Mouse (Mus musculus): ENCODE measurements around the gene Prss32. TPM values are rescaled to one million over a fixed set of nuclear protein-coding genes. Genes with fewer than 3 reads are reported as not detected.
A peak's percentile ranks its signal among the peaks of the same experiment; 100 is the strongest.

Prss32 gene
- polyA plus RNA-seq, 1 experiment: not detected

DNA sequence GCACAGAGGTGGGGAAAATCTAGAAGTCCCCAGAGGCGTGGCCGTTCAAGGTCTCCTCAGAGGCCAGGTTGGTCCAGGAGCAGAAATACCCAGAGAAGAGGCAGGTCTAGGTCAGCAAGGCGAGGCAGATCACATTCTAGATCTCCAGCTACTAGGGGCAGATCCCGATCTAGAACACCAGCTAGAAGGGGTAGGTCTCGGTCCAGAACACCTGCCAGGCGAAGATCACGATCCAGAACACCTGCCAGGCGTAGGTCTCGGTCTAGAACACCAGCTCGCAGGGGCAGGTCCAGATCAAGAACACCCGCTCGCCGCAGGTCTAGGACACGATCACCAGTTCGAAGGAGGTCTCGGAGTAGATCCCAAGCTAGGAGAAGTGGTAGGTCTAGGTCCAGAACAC is 28.0 kb upstream of the Prss32 start:
- no peak overlapping the region for H3K27ac ChIP-seq (ENCODE audit: insufficient read depth, low read length)
- no peak overlapping the region for H3K4me3 ChIP-seq (ENCODE audit: insufficient read depth, low read length)
- H3K4me1 ChIP-seq (ENCODE audit: control insufficient read depth, insufficient read depth, low read length): no peaks in the 10 kb centered on the region
- no peak for TF ChIP-seq POLR2A (IDR thresholded peaks at IDR 0.05; ENCODE audit: extremely low read depth, insufficient read depth, low read length)
- no peak for TF ChIP-seq CTCF (IDR thresholded peaks at IDR 0.05; ENCODE audit: extremely low read depth, insufficient read depth, low read length)

DNA sequence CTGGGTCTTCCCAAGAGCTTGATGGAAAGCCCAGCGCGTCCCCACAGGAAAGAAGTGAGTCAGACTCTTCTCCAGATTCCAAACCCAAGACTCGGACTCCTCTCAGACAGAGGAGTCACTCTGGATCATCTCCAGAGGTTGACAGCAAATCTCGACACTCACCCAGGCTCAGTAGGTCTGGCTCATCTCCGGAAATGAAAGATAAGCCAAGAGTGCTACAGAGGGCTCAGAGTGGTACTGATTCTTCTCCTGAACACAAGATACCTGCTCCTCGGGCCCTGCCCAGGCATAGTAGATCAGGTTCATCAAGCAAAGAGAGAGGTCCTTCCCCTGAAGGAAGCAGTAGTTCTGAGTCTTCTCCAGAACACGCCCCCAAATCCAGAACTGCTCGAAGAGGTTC is 25.1 kb upstream of the Prss32 start:
- Histone ChIP-seq H3K4me3 (ENCODE audit: insufficient read depth, low read length) (no peak overlapping the region), H3K27ac (ENCODE audit: insufficient read depth, low read length) (no peak overlapping the region), H3K4me1 (ENCODE audit: control insufficient read depth, insufficient read depth, low read length) (no peaks in the 10 kb centered on the region)
- no peak for TF ChIP-seq POLR2A (IDR thresholded peaks at IDR 0.05; ENCODE audit: extremely low read depth, insufficient read depth, low read length)
- no peak for TF ChIP-seq CTCF (IDR thresholded peaks at IDR 0.05; ENCODE audit: extremely low read depth, insufficient read depth, low read length)

DNA sequence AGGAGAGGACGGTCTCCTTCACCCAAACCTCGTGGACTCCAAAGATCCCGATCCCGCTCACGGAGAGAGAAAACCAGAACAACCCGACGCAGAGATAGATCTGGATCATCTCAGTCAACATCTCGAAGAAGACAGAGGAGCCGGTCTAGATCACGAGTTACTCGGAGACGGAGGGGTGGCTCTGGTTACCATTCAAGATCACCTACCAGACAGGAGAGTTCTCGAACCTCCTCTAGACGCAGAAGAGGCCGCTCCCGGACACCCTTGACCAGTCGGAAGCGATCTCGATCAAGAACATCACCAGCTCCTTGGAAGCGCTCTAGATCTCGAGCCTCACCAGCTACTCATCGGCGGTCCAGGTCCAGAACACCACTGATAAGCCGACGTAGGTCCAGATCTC is 24.4 kb upstream of the Prss32 start:
- TF ChIP-seq CTCF (IDR thresholded peaks at IDR 0.05; ENCODE audit: extremely low read depth, insufficient read depth, low read length): no peak
- no peak for TF ChIP-seq POLR2A (IDR thresholded peaks at IDR 0.05; ENCODE audit: extremely low read depth, insufficient read depth, low read length)
- Histone ChIP-seq H3K27ac (ENCODE audit: insufficient read depth, low read length) (no peak overlapping the region), H3K4me1 (ENCODE audit: control insufficient read depth, insufficient read depth, low read length) (no peaks in the 10 kb centered on the region), H3K4me3 (ENCODE audit: insufficient read depth, low read length) (no peak overlapping the region)

DNA sequence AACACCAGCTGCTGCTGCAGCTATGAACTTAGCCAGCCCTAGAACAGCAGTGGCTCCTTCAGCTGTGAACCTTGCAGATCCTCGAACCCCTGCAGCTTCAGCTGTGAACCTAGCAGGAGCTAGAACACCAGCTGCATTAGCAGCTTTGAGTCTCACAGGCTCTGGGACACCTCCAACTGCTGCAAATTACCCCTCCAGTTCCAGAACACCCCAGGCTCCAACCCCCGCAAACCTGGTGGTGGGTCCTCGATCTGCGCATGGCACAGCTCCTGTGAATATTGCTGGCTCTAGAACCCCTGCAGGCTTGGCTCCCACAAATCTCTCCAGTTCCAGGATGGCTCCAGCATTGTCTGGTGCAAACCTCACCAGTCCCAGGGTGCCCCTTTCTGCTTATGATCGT is 22.9 kb upstream of the Prss32 start:
- H3K4me3 ChIP-seq (ENCODE audit: insufficient read depth, low read length): no peak overlapping the region
- TF ChIP-seq POLR2A (IDR thresholded peaks at IDR 0.05; ENCODE audit: extremely low read depth, insufficient read depth, low read length) (no peak), CTCF (IDR thresholded peaks at IDR 0.05; ENCODE audit: extremely low read depth, insufficient read depth, low read length) (no peak)
- H3K27ac ChIP-seq (ENCODE audit: insufficient read depth, low read length): no peak overlapping the region
- no peaks in the 10 kb centered on the region for H3K4me1 ChIP-seq (ENCODE audit: control insufficient read depth, insufficient read depth, low read length)

DNA sequence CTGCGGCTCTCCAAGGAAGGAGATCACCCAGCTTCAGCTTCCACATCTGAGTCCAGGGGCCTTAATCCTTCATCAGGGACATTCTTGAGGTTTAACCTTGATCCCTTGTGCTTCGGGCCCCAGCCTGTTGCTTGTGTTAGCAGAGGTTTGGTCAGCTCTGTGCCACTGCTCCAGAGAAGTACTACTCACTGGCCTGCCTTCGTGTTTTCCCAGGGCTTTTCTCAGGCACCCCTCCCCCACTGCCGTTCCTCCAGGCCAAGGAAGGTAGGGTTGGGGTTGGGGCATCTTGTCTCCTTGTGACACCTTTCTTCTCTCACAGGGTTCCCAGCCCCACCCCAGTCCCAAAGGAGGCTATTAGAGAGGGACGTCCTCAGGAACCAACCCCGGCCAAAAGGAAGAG is 21.6 kb upstream of the Prss32 start:
- TF ChIP-seq CTCF (IDR thresholded peaks at IDR 0.05; ENCODE audit: extremely low read depth, insufficient read depth, low read length) (no peak), POLR2A (IDR thresholded peaks at IDR 0.05; ENCODE audit: extremely low read depth, insufficient read depth, low read length) (no peak)
- H3K27ac ChIP-seq (ENCODE audit: insufficient read depth, low read length): no peak overlapping the region
- H3K4me1 ChIP-seq (ENCODE audit: control insufficient read depth, insufficient read depth, low read length): no peaks in the 10 kb centered on the region

DNA sequence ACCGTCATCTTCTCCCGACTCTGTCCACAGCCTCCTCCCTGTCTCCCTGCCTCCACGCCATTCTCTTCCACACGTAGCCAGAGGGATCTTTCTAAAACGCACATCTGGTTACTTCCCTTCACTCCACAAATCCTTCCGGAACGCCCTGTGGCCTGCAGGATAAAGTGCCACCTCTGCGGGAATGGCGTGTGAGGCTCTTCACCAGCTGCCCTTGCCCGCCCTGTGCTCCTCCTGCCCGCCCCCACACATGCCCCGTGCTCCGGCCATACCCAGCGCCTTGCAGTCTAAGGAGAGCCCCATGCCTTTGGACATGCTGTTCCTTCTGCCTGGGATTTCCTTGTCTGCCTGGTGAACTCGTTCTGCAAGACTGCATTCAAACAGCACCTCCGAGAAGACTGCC is 20.6 kb upstream of the Prss32 start:
- no peaks in the 10 kb centered on the region; the same call in 1 of the 2 replicates for H3K4me1 ChIP-seq (ENCODE audit: control insufficient read depth, insufficient read depth, low read length)
- H3K4me3 ChIP-seq (ENCODE audit: insufficient read depth, low read length): no peak overlapping the region
- no peak overlapping the region for H3K27ac ChIP-seq (ENCODE audit: insufficient read depth, low read length)
- TF ChIP-seq CTCF (IDR thresholded peaks at IDR 0.05; ENCODE audit: extremely low read depth, insufficient read depth, low read length): no peak

More for the DNA sequence above, 21.6 kb upstream of the Prss32 start:
- no peak overlapping the region for H3K4me3 ChIP-seq (ENCODE audit: insufficient read depth, low read length)

DNA sequence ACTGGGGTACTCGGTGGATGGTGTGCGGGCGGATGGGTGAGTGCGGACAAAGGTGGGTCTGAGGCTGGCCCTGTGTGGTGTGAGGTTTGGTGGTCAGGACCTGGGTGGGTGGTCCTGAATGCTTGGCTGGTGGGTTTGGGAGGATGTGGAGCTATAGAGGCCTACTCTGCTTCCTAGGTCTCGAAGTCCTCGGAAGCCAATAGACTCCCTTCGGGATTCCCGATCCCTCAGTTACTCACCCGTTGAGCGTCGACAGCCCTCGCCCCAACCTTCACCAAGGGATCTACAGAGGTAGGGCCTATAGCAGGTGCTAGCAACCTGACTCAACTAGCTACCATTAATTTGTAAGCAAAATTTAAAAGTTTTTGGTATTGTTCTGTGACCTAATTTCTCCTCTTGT is 20.0 kb upstream of the Prss32 start:
- Histone ChIP-seq H3K27ac (ENCODE audit: insufficient read depth, low read length) (no peak overlapping the region), H3K4me1 (ENCODE audit: control insufficient read depth, insufficient read depth, low read length) (no peaks in the 10 kb centered on the region; the same call in 1 of the 2 replicates), H3K4me3 (ENCODE audit: insufficient read depth, low read length) (no peak overlapping the region)
- TF ChIP-seq CTCF (IDR thresholded peaks at IDR 0.05; ENCODE audit: extremely low read depth, insufficient read depth, low read length) (no peak), POLR2A (IDR thresholded peaks at IDR 0.05; ENCODE audit: extremely low read depth, insufficient read depth, low read length) (peak; percentile 21; the same call in 1 of the 2 replicates)

DNA sequence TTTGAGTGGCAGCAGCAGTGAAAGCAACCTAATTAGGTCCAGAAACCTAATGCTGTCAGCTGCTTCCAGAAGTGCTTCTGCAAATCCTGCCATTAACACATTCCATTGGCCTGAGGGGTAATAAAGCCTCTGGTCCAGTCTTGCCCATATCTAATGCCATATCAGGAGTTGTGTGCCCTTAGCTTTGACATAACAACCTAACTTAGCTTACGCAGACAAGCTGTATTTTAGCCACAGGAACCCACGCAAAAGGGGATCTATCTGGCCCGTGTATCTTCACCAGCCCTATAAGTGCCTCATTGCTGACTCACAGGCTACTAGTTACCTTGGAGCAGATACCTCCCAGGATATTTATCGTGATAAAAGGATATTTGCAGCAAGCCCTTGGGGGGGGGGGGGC is 18.1 kb upstream of the Prss32 start:
- Histone ChIP-seq H3K4me1 (ENCODE audit: control insufficient read depth, insufficient read depth, low read length) (no peaks in the 10 kb centered on the region; the same call in 1 of the 2 replicates), H3K4me3 (ENCODE audit: insufficient read depth, low read length) (no peak overlapping the region), H3K27ac (ENCODE audit: insufficient read depth, low read length) (no peak overlapping the region)
- TF ChIP-seq POLR2A (IDR thresholded peaks at IDR 0.05; ENCODE audit: extremely low read depth, insufficient read depth, low read length): no peak
- TF ChIP-seq CTCF (IDR thresholded peaks at IDR 0.05; ENCODE audit: extremely low read depth, insufficient read depth, low read length): no peak

DNA sequence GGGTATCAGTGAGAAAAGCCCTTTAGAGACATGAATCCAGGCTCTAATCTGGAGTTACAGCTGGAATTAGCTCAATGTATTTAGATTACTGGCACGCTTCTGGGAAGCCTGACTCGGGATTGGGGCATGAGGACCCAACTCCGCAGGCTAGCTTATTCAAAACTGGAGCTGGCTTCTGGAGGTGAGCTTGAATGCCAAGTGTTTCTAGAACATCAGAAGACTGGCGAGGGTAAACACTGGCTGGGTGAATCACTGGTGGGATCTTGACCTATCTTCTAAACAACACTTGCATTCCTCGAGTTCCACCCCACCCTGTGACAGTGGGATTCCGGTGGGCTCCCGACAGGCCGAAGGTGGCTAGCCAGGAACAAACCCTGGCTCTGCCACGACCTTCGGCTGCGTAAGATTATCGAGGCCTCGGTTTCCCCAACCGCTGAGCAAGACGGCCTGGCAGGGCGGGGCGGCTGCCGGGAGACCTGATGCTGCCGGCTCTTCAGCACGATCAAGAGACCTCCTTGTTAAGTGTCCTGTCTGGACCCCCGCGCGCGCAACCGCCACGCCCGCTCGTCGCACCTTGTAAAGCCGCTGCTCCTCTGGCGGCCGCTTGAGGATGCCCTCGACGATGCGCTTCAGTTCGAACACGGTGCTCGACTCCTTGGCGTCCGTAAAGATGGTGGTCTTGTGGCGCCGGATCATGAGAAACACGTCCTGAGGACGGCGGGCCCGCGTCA is 15.2 kb upstream of the Prss32 start:
- peak overlapping the region; percentile 43 for H3K27ac ChIP-seq (ENCODE audit: insufficient read depth, low read length)
- no peaks in the 10 kb centered on the region; the same call in 1 of the 2 replicates for H3K4me1 ChIP-seq (ENCODE audit: control insufficient read depth, insufficient read depth, low read length)
- TF ChIP-seq POLR2A (IDR thresholded peaks at IDR 0.05; ENCODE audit: extremely low read depth, insufficient read depth, low read length) (no peak), CTCF (IDR thresholded peaks at IDR 0.05; ENCODE audit: extremely low read depth, insufficient read depth, low read length) (no peak)
- peak overlapping the region; percentile 74 for H3K4me3 ChIP-seq (ENCODE audit: insufficient read depth, low read length)

DNA sequence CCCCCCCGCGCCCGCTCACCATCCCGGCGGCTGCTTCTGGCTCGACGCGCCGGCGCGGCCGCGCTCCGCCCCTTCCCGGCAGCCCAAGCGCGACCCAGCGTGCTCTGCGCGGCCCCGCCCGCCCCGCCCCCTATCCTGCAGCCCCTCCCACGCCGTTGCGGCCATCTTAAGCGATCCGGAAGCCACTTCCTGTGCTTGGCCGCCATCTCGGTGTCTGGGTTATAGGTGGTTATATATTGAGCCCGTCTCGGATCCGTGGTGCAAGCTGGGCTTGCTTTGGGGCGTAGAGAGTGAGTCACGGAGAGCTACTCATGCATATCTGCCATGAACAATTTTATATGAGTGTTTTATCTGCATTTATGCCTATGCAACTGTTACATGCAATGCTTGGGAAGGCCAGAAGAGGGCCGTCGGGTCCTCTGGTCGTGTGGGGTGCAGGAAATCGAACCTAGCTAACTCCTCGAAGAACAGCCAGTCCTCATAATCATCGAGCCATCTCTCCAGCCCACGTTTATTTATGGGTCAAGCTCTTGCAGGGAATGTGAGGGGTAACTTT is 14.5 kb upstream of the Prss32 start, which contains the start of gene Elob:
Gene Elob, minus strand, starts transcription at position 73 of the 556 bp plus-strand sequence.
- peak within 1 kb of the TSS; percentile 74 for H3K4me3 ChIP-seq (ENCODE audit: insufficient read depth, low read length)
- H3K4me1 ChIP-seq (ENCODE audit: control insufficient read depth, insufficient read depth, low read length): no peaks in the 10 kb centered on the region; the same call in 1 of the 2 replicates
- TF ChIP-seq POLR2A (IDR thresholded peaks at IDR 0.05; ENCODE audit: extremely low read depth, insufficient read depth, low read length): 0 out of 2 replicates have a peak, but pooled peaks have one; percentile 25
- TF ChIP-seq CTCF (IDR thresholded peaks at IDR 0.05; ENCODE audit: extremely low read depth, insufficient read depth, low read length): peak; percentile 49; the same call in 1 of the 2 replicates
- peak within 1 kb of the TSS; percentile 87 for H3K27ac ChIP-seq (ENCODE audit: insufficient read depth, low read length)

Data from cortical plate, adult 2 months (tissue).